ENCODE assay signal across 15 mouse cellular contexts in genomic region chr7:16203505-16203903, GRCm38 (mm10). TPM values are rescaled to one million over a fixed set of nuclear protein-coding genes. Genes with fewer than 3 reads are reported as not detected.
"Had no signal": no experiment of that assay in that cellular context is flagged by ENCODE, and none has a peak within 500 bp of the region (broad histone marks: within the 10 kb centered on the region; RNA-seq: fewer than 3 reads in every experiment).

No protein-coding gene starts in this region.

- DNase-seq: liver; liver, embryonic 13.5 days; liver, postnatal 0 days; lung, postnatal 14 days; retina, postnatal 1 day; right cerebral cortex, postnatal 4 days; spleen, adult 18-20 months; thymus, postnatal 4 days had no signal

- H3K27ac ChIP-seq: layer of hippocampus, adult 2 months; limb, embryonic 12.5 days; liver, embryonic 13.5 days; lung, embryonic 15.5 days; midbrain, embryonic 15.5 days; neural tube, embryonic 13.5 days had no signal

- ATAC-seq: liver, postnatal 0 days; midbrain, embryonic 15.5 days had no signal

- H3K27me3 ChIP-seq: limb, embryonic 12.5 days; liver, embryonic 13.5 days; lung, embryonic 15.5 days; megakaryocyte, embryonic 14.5 days; midbrain, embryonic 15.5 days; neural tube, embryonic 13.5 days had no signal

- H3K4me2 ChIP-seq: limb, embryonic 12.5 days; liver, embryonic 13.5 days; lung, embryonic 15.5 days; midbrain, embryonic 11.5 days; midbrain, embryonic 15.5 days; neural tube, embryonic 13.5 days had no signal

- H3K9me3 ChIP-seq: limb, embryonic 12.5 days; liver, embryonic 13.5 days; lung, embryonic 15.5 days; megakaryocyte, embryonic 14.5 days; midbrain, embryonic 15.5 days; neural tube, embryonic 13.5 days had no signal

- H3K4me3 ChIP-seq: layer of hippocampus, adult 2 months; limb, embryonic 12.5 days; liver, embryonic 13.5 days; lung, embryonic 15.5 days; megakaryocyte, embryonic 14.5 days; midbrain, embryonic 15.5 days; neural tube, embryonic 13.5 days had no signal

- H3K9ac ChIP-seq: limb, embryonic 12.5 days; liver, embryonic 13.5 days; liver, postnatal 0 days; lung, embryonic 15.5 days; midbrain, embryonic 15.5 days; neural tube, embryonic 13.5 days had no signal

- H3K4me1 ChIP-seq: limb, embryonic 12.5 days; liver, embryonic 13.5 days; lung, embryonic 15.5 days; midbrain, embryonic 15.5 days; neural tube, embryonic 13.5 days had no signal

RNA-seq across cellular contexts. Expression of gene C5ar2, which starts 40.5 kb away (rescaled TPM):
- polyA plus RNA-seq: limb, embryonic 12.5 days; midbrain, embryonic 15.5 days had no signal
